Mouse (Mus musculus) limb, embryonic 14.5 days (tissue): ENCODE measurements around the gene Mier1. TPM values are rescaled to one million over a fixed set of nuclear protein-coding genes. Genes with fewer than 3 reads are reported as not detected.

Source experiments
- ATAC-seq: fragments of 200-750 bp; cut with Nextera tagmentation; 2 replicates; pipeline ENCODE4 v1.8.0; 2017; ENCODE audit warnings: low read depth, moderate number of reproducible peaks, moderate TSS enrichment; ENCODE audit not compliant: low FRiP score
- DNase-seq: peaks from one replicate; pipeline ENCODE4 v3.0.0-alpha.2; 2015; ENCODE audit warnings: low spot score
- H3K27ac ChIP-seq: fragments of 300-500 bp; sonication (generic); replicated peaks from 2 replicates; pipeline ENCODE4 v1.5.1; 2014; ENCODE audit warnings: low read depth, mild to moderate bottlenecking, low read length, moderate library complexity, mixed read lengths
- H3K27me3 ChIP-seq: fragments of 300-500 bp; sonication (generic); 2 replicates; pipeline ENCODE4 v1.6.1; 2014; ENCODE audit warnings: low read length, mixed read lengths; ENCODE audit not compliant: control insufficient read depth, insufficient read depth
- H3K36me3 ChIP-seq: fragments of 300-500 bp; sonication (generic); 2 replicates; pipeline ENCODE4 v1.6.1; 2014; ENCODE audit warnings: mild to moderate bottlenecking, low read length, moderate library complexity, mixed read lengths; ENCODE audit not compliant: control insufficient read depth, insufficient read depth
- H3K4me1 ChIP-seq: fragments of 300-500 bp; sonication (generic); 2 replicates; pipeline ENCODE4 v1.6.1; 2014; ENCODE audit warnings: antibody characterized with exemption, low read length, mixed read lengths; ENCODE audit not compliant: control insufficient read depth, insufficient read depth
- H3K4me2 ChIP-seq: fragments of 300-500 bp; sonication (generic); replicated peaks from 2 replicates; pipeline ENCODE4 v1.6.1; 2014; ENCODE audit warnings: low read depth, mild to moderate bottlenecking, low read length, moderate library complexity; ENCODE audit not compliant: severe bottlenecking
- H3K4me3 ChIP-seq: fragments of 300-500 bp; sonication (generic); replicated peaks from 2 replicates; pipeline ENCODE4 v1.5.1; 2014; ENCODE audit warnings: low read length
- H3K9ac ChIP-seq: fragments of 300-500 bp; sonication (generic); 2 replicates; pipeline ENCODE4 v1.6.1; 2014; ENCODE audit warnings: mild to moderate bottlenecking, low read depth, low read length, moderate library complexity; ENCODE audit not compliant: severe bottlenecking
- H3K9me3 ChIP-seq: fragments of 300-500 bp; sonication (generic); 2 replicates; pipeline ENCODE4 v1.6.1; 2016; ENCODE audit warnings: low read length; ENCODE audit not compliant: control insufficient read depth
- POLR2A ChIP-seq: fragments of 200-500 bp; IDR thresholded peaks from 2 replicates; pipeline ENCODE4 v1.8.0; 2012; ENCODE audit warnings: inconsistent platforms, mild to moderate bottlenecking, moderate library complexity, borderline replicate concordance; ENCODE audit not compliant: insufficient read depth, insufficient read length; ENCODE audit errors: extremely low read depth
- WGBS: fragments of 180-500 bp; shearing (Covaris S2); extraction: QIAGEN DNeasy Blood & Tissue Kit; methylation state at CpG from one replicate; pipeline ENCODE4 v1.1.7; 2014; 5-methylcytosine and 5-hydroxymethylcytosine counted together
- polyA plus RNA-seq, 2 experiments: library from polyadenylated mRNA; depleted of rRNA in 1 of 2; stranded (reverse) in 1 of 2; unstranded in 1 of 2; fragments of >200 nt; fragmentation: Nextera tagmentation in 1 of 2; extraction: Ambion mirVana in 1 of 2; gene quantifications; 2 replicates each; pipeline versions ENCODE4 v1.2.1 to v1.2.3; 2012 to 2014

The Mier1 gene
- polyA plus RNA-seq, 2 experiments: 32.9 to 41.2 TPM

GRCm38 (mm10) chr4:103085237-103085636, 29.0 kb upstream of the Mier1 start:
- TF ChIP-seq POLR2A: no peak
- Histone ChIP-seq H3K27ac (no peak overlapping the region), H3K4me2 (no peak overlapping the region), H3K36me3 (no peaks in the 10 kb centered on the region), H3K27me3 (no peaks in the 10 kb centered on the region), H3K4me3 (no peak overlapping the region), H3K4me1 (no peaks in the 10 kb centered on the region), H3K9me3 (no peaks in the 10 kb centered on the region), H3K9ac (no peak overlapping the region)
- ATAC-seq: no peak
- 85% methylated on average over 5 of the region's 5 CpGs for WGBS
- no peak for DNase-seq

- H3K27me3 ChIP-seq: no peaks in the 10 kb centered on the region
- WGBS: 83% methylated on average over 8 of the region's 8 CpGs
- no peaks in the 10 kb centered on the region for H3K9me3 ChIP-seq
- no peaks in the 10 kb centered on the region for H3K4me1 ChIP-seq
- ATAC-seq (no peak), DNase-seq (no peak)
- no peak overlapping the region for H3K4me3 ChIP-seq
- H3K9ac ChIP-seq: no peak overlapping the region
- no peaks in the 10 kb centered on the region for H3K36me3 ChIP-seq
- no peak overlapping the region for H3K27ac ChIP-seq
- H3K4me2 ChIP-seq: no peak overlapping the region
- TF ChIP-seq POLR2A: no peak
Observed at GRCm38 (mm10) chr4:103095921-103096320, 18.3 kb upstream of the Mier1 start.

- Histone ChIP-seq H3K27me3 (no peaks in the 10 kb centered on the region), H3K36me3 (no peaks in the 10 kb centered on the region), H3K27ac (no peak overlapping the region), H3K4me3 (no peak overlapping the region), H3K4me1 (no peaks in the 10 kb centered on the region), H3K9me3 (no peaks in the 10 kb centered on the region), H3K9ac (no peak overlapping the region), H3K4me2 (no peak overlapping the region)
- no peak for ATAC-seq
- WGBS: 89% methylated on average over 5 of the region's 5 CpGs
- DNase-seq: no peak
- TF ChIP-seq POLR2A: no peak
Observed at GRCm38 (mm10) chr4:103098532-103098931, 15.7 kb upstream of the Mier1 start.

GRCm38 (mm10) chr4:103112651-103113050, 1.5 kb upstream of the Mier1 start:
- WGBS: 41% methylated on average over 7 of the region's 7 CpGs
- H3K27ac ChIP-seq: no peak overlapping the region

GRCm38 (mm10) chr4:103113402-103113801, 788 bp upstream of the Mier1 start:
- Histone ChIP-seq H3K4me1 (peaks cover 10% of the 10 kb centered on the region; the same call in 1 of the 2 replicates), H3K4me2 (peak overlapping the region; percentile 58), H3K9me3 (no peaks in the 10 kb centered on the region), H3K27ac (peak overlapping the region; percentile 99), H3K4me3 (peak overlapping the region; percentile 70), H3K27me3 (no peaks in the 10 kb centered on the region), H3K36me3 (0 out of 2 replicates have a peak, but pooled peaks cover 5% of the 10 kb centered on the region), H3K9ac (peak overlapping the region; percentile 81)
- no peak for ATAC-seq
- DNase-seq: no peak
- TF ChIP-seq POLR2A: no peak
- 4% methylated on average over 11 of the region's 11 CpGs for WGBS

More at GRCm38 (mm10) chr4:103112651-103113050, 1.5 kb upstream of the Mier1 start:
- Histone ChIP-seq H3K4me3 (peak overlapping the region; percentile 70), H3K27me3 (no peaks in the 10 kb centered on the region), H3K4me1 (peaks cover 10% of the 10 kb centered on the region; the same call in 1 of the 2 replicates), H3K9me3 (no peaks in the 10 kb centered on the region), H3K4me2 (peak overlapping the region; percentile 58), H3K36me3 (0 out of 2 replicates have a peak, but pooled peaks cover 5% of the 10 kb centered on the region), H3K9ac (no peak overlapping the region)
- TF ChIP-seq POLR2A: no peak
- DNase-seq: no peak
- ATAC-seq: no peak

- DNase-seq: no peak
- H3K4me1 ChIP-seq: peaks cover 16% of the 10 kb centered on the region
- under 1% methylated on average over 13 of the region's 15 CpGs for WGBS
Observed at GRCm38 (mm10) chr4:103118888-103119228, 4.7 kb downstream of the Mier1 start.

More at GRCm38 (mm10) chr4:103118888-103119228, 4.7 kb downstream of the Mier1 start:
- no peaks in the 10 kb centered on the region for H3K9me3 ChIP-seq
- 0 out of 2 replicates have a peak, but pooled peaks cover 5% of the 10 kb centered on the region for H3K36me3 ChIP-seq
- TF ChIP-seq POLR2A: no peak
- peak overlapping the region; percentile 67 for H3K4me2 ChIP-seq
- peak overlapping the region; percentile 96 for H3K9ac ChIP-seq
- no peak for ATAC-seq
- H3K27me3 ChIP-seq: no peaks in the 10 kb centered on the region
- H3K4me3 ChIP-seq: peak overlapping the region; percentile 95
- peak overlapping the region; percentile 95 for H3K27ac ChIP-seq
